Mouse (Mus musculus): Measurements from ENCODE around the gene Gpr55. TPM values are rescaled to one million over a fixed set of nuclear protein-coding genes. Genes with fewer than 3 reads are reported as not detected.
"Not testable (repeated sequence)": the region's sequence is repeated elsewhere in the genome, so short reads cannot be mapped to it uniquely, and the experiment has no call there.

The Gpr55 gene
- polyA plus RNA-seq (2015; fragmentation: Nextera tagmentation; extraction: Ambion mirVana): 0.14 TPM in 1 of 2 replicates, not detected in the other

GRCm38 (mm10) chr1:85960873-85961272 lies at the start of gene Gpr55:
TSS of gene Gpr55 (minus strand) at chr1:85961007.
- ATAC-seq (ENCODE audit: low FRiP score, low TSS enrichment): no peak
- no peaks in the 10 kb centered on the region for H3K27me3 ChIP-seq (ENCODE audit: insufficient read depth, low read length)
- H3K4me2 ChIP-seq (replicated peaks; ENCODE audit: low read depth, low read length): no peak within 1 kb of the TSS
- no peak within 1 kb of the TSS for H3K4me3 ChIP-seq (ENCODE audit: low read length)
- 80% methylated on average over 5 of the region's 5 CpGs for WGBS
- no peaks in the 10 kb centered on the region for H3K36me3 ChIP-seq (ENCODE audit: insufficient read depth, low read length)
- no peaks in the 10 kb centered on the region for H3K9me3 ChIP-seq (ENCODE audit: low read length)
- H3K4me1 ChIP-seq (ENCODE audit: insufficient read depth, low read length): no peaks in the 10 kb centered on the region
- no peak within 1 kb of the TSS for H3K27ac ChIP-seq (ENCODE audit: low read length)
- no peak within 1 kb of the TSS for H3K9ac ChIP-seq (replicated peaks; ENCODE audit: low read length)

GRCm38 (mm10) chr1:86007778-86008177 lies 47.0 kb upstream of the Gpr55 start:
- no peaks in the 10 kb centered on the region for H3K27me3 ChIP-seq (ENCODE audit: insufficient read depth, low read length)
- no peaks in the 10 kb centered on the region for H3K36me3 ChIP-seq (ENCODE audit: insufficient read depth, low read length)
- H3K4me2 ChIP-seq (replicated peaks; ENCODE audit: low read depth, low read length): no peak overlapping the region
- peaks cover 4% of the 10 kb centered on the region; the same call in 1 of the 2 replicates for H3K9me3 ChIP-seq (ENCODE audit: low read length)
- no peak overlapping the region for H3K27ac ChIP-seq (ENCODE audit: low read length)
- peak; percentile 85; the same call in 1 of the 2 replicates for ATAC-seq (ENCODE audit: low FRiP score, low TSS enrichment)
- no peak overlapping the region for H3K9ac ChIP-seq (replicated peaks; ENCODE audit: low read length)
- H3K4me3 ChIP-seq (ENCODE audit: low read length): no peak overlapping the region
- no peaks in the 10 kb centered on the region for H3K4me1 ChIP-seq (ENCODE audit: insufficient read depth, low read length)
- 0% methylated on average over 7 of the region's 7 CpGs for WGBS

GRCm38 (mm10) chr1:86006040-86006439 lies 45.2 kb upstream of the Gpr55 start:
- no peaks in the 10 kb centered on the region for H3K36me3 ChIP-seq (ENCODE audit: insufficient read depth, low read length)
- no peak for ATAC-seq (ENCODE audit: low FRiP score, low TSS enrichment)
- WGBS: 89% methylated on average over 6 of the region's 6 CpGs
- no peak overlapping the region for H3K4me3 ChIP-seq (ENCODE audit: low read length)
- H3K9ac ChIP-seq (replicated peaks; ENCODE audit: low read length): no peak overlapping the region
- no peak overlapping the region for H3K4me2 ChIP-seq (replicated peaks; ENCODE audit: low read depth, low read length)
- no peaks in the 10 kb centered on the region for H3K27me3 ChIP-seq (ENCODE audit: insufficient read depth, low read length)
- H3K27ac ChIP-seq (ENCODE audit: low read length): no peak overlapping the region
- no peaks in the 10 kb centered on the region for H3K4me1 ChIP-seq (ENCODE audit: insufficient read depth, low read length)
- H3K9me3 ChIP-seq (ENCODE audit: low read length): no peaks in the 10 kb centered on the region

- no peak overlapping the region for H3K9ac ChIP-seq (replicated peaks; ENCODE audit: low read length)
- 82% methylated on average over 10 of the region's 10 CpGs for WGBS
- no peaks in the 10 kb centered on the region for H3K9me3 ChIP-seq (ENCODE audit: low read length)
- no peak overlapping the region for H3K4me2 ChIP-seq (replicated peaks; ENCODE audit: low read depth, low read length)
- no peaks in the 10 kb centered on the region for H3K36me3 ChIP-seq (ENCODE audit: insufficient read depth, low read length)
- no peaks in the 10 kb centered on the region for H3K27me3 ChIP-seq (ENCODE audit: insufficient read depth, low read length)
- no peak for ATAC-seq (ENCODE audit: low FRiP score, low TSS enrichment)
- no peaks in the 10 kb centered on the region for H3K4me1 ChIP-seq (ENCODE audit: insufficient read depth, low read length)
- H3K27ac ChIP-seq (ENCODE audit: low read length): no peak overlapping the region
- H3K4me3 ChIP-seq (ENCODE audit: low read length): no peak overlapping the region
These were observed 44.7 kb upstream of the Gpr55 start for GRCm38 (mm10) chr1:86005540-86005939.

GRCm38 (mm10) chr1:85999853-86000570 lies 39.2 kb upstream of the Gpr55 start:
- Histone ChIP-seq H3K27ac (ENCODE audit: low read length) (no peak overlapping the region), H3K36me3 (ENCODE audit: insufficient read depth, low read length) (no peaks in the 10 kb centered on the region), H3K27me3 (ENCODE audit: insufficient read depth, low read length) (no peaks in the 10 kb centered on the region), H3K4me1 (ENCODE audit: insufficient read depth, low read length) (no peaks in the 10 kb centered on the region), H3K9me3 (ENCODE audit: low read length) (peaks cover 6% of the 10 kb centered on the region), H3K4me2 (replicated peaks; ENCODE audit: low read depth, low read length) (no peak overlapping the region), H3K4me3 (ENCODE audit: low read length) (no peak overlapping the region), H3K9ac (replicated peaks; ENCODE audit: low read length) (no peak overlapping the region)
- ATAC-seq (ENCODE audit: low FRiP score, low TSS enrichment): no peak
- WGBS: 73% methylated on average over 18 of the region's 18 CpGs

GRCm38 (mm10) chr1:85998012-85998411 lies 37.2 kb upstream of the Gpr55 start:
- no peak overlapping the region for H3K4me2 ChIP-seq (replicated peaks; ENCODE audit: low read depth, low read length)
- no peak for ATAC-seq (ENCODE audit: low FRiP score, low TSS enrichment)
- peaks cover 6% of the 10 kb centered on the region for H3K9me3 ChIP-seq (ENCODE audit: low read length)
- no peak overlapping the region for H3K4me3 ChIP-seq (ENCODE audit: low read length)
- WGBS: 74% methylated on average over 4 of the region's 4 CpGs
- H3K27ac ChIP-seq (ENCODE audit: low read length): no peak overlapping the region
- no peak overlapping the region for H3K9ac ChIP-seq (replicated peaks; ENCODE audit: low read length)
- no peaks in the 10 kb centered on the region for H3K36me3 ChIP-seq (ENCODE audit: insufficient read depth, low read length)
- H3K27me3 ChIP-seq (ENCODE audit: insufficient read depth, low read length): no peaks in the 10 kb centered on the region
- no peaks in the 10 kb centered on the region for H3K4me1 ChIP-seq (ENCODE audit: insufficient read depth, low read length)

GRCm38 (mm10) chr1:85997221-85997620 lies 36.4 kb upstream of the Gpr55 start:
- Histone ChIP-seq H3K27ac (ENCODE audit: low read length) (no peak overlapping the region), H3K4me3 (ENCODE audit: low read length) (no peak overlapping the region), H3K9ac (replicated peaks; ENCODE audit: low read length) (no peak overlapping the region), H3K36me3 (ENCODE audit: insufficient read depth, low read length) (no peaks in the 10 kb centered on the region), H3K4me2 (replicated peaks; ENCODE audit: low read depth, low read length) (no peak overlapping the region), H3K4me1 (ENCODE audit: insufficient read depth, low read length) (no peaks in the 10 kb centered on the region), H3K9me3 (ENCODE audit: low read length) (peaks cover 6% of the 10 kb centered on the region), H3K27me3 (ENCODE audit: insufficient read depth, low read length) (no peaks in the 10 kb centered on the region)
- ATAC-seq (ENCODE audit: low FRiP score, low TSS enrichment): no peak
- 88% methylated on average over 1 of the region's 1 CpGs for WGBS

GRCm38 (mm10) chr1:85993541-85993940 lies 32.7 kb upstream of the Gpr55 start:
- Histone ChIP-seq H3K27me3 (ENCODE audit: insufficient read depth, low read length) (no peaks in the 10 kb centered on the region), H3K4me1 (ENCODE audit: insufficient read depth, low read length) (no peaks in the 10 kb centered on the region), H3K9me3 (ENCODE audit: low read length) (peaks cover 6% of the 10 kb centered on the region), H3K27ac (ENCODE audit: low read length) (no peak overlapping the region), H3K36me3 (ENCODE audit: insufficient read depth, low read length) (no peaks in the 10 kb centered on the region), H3K4me3 (ENCODE audit: low read length) (no peak overlapping the region), H3K9ac (replicated peaks; ENCODE audit: low read length) (no peak overlapping the region), H3K4me2 (replicated peaks; ENCODE audit: low read depth, low read length) (no peak overlapping the region)
- 54% methylated on average over 4 of the region's 4 CpGs for WGBS
- no peak for ATAC-seq (ENCODE audit: low FRiP score, low TSS enrichment)

- 78% methylated on average over 9 of the region's 9 CpGs for WGBS
- no peak overlapping the region for H3K9ac ChIP-seq (replicated peaks; ENCODE audit: low read length)
- no peak for ATAC-seq (ENCODE audit: low FRiP score, low TSS enrichment)
- H3K27ac ChIP-seq (ENCODE audit: low read length): no peak overlapping the region
- H3K27me3 ChIP-seq (ENCODE audit: insufficient read depth, low read length): no peaks in the 10 kb centered on the region
- peaks cover 6% of the 10 kb centered on the region for H3K9me3 ChIP-seq (ENCODE audit: low read length)
- no peak overlapping the region for H3K4me2 ChIP-seq (replicated peaks; ENCODE audit: low read depth, low read length)
- no peak overlapping the region for H3K4me3 ChIP-seq (ENCODE audit: low read length)
- H3K36me3 ChIP-seq (ENCODE audit: insufficient read depth, low read length): no peaks in the 10 kb centered on the region
- no peaks in the 10 kb centered on the region for H3K4me1 ChIP-seq (ENCODE audit: insufficient read depth, low read length)
These were observed 31.4 kb upstream of the Gpr55 start for GRCm38 (mm10) chr1:85992175-85992574.

- H3K27ac ChIP-seq (ENCODE audit: low read length); H3K4me3 ChIP-seq (ENCODE audit: low read length); ATAC-seq (ENCODE audit: low FRiP score, low TSS enrichment); H3K9me3 ChIP-seq (ENCODE audit: low read length); H3K27me3 ChIP-seq (ENCODE audit: insufficient read depth, low read length); H3K4me2 ChIP-seq (replicated peaks; ENCODE audit: low read depth, low read length); H3K9ac ChIP-seq (replicated peaks; ENCODE audit: low read length); H3K4me1 ChIP-seq (ENCODE audit: insufficient read depth, low read length); H3K36me3 ChIP-seq (ENCODE audit: insufficient read depth, low read length): not testable (repeated sequence)
- WGBS: 77% methylated on average over 4 of the region's 4 CpGs
These were observed 28.1 kb upstream of the Gpr55 start for GRCm38 (mm10) chr1:85988882-85989281.
